Comparison of ENCODE assay signal across 17 mouse cellular contexts in the genomic region with DNA sequence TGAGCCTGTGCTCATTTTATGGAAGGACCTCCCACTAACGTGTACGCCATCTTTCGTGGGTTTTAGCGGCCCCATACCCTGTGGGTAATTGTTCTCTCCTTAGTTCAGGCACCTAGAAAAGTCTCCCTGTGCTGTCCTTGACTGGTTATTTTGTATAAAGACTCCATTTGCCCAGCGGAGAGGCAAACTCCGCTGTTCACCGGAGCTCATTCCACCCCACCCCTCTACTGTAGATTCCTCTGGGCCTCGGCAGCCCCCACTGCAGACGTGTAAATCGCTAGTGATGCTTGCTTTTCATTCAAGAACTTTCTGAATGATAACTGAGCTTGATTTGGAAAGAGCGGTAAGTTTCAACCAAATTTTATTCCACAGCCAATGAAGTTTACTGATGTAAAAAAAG. TPM values are rescaled to one million over a fixed set of nuclear protein-coding genes. Genes with fewer than 3 reads are reported as not detected.
DNase-seq lines count a peak whose midpoint lies in the region; ATAC-seq and TF ChIP-seq lines count a peak whose summit lies in the region.
"Had no signal": no experiment of that assay in that cellular context is flagged by ENCODE, and none has a peak within 500 bp of the region (broad histone marks: within the 10 kb centered on the region; RNA-seq: fewer than 3 reads in every experiment).

No protein-coding gene starts in this region.

- no peak for DNase-seq in kidney, postnatal 10 days
- DNase-seq in embryonic facial prominence, embryonic 14.5 days (ENCODE audit: low spot score): no peak
- DNase-seq in MN1 (ENCODE audit: low spot score): no peak
- DNase-seq: adrenal gland, postnatal 36 days; cerebellum, adult 8-10 months; gastrocnemius, postnatal 36 days; kidney, adult 11 months; liver; liver, postnatal 0 days; lung, postnatal 14 days had no signal

- peak overlapping the region; percentile 42 for H3K4me2 ChIP-seq in kidney, embryonic 15.5 days
- peak overlapping the region; percentile 36; the same call in 1 of the 2 replicates for H3K4me2 ChIP-seq in embryonic facial prominence, embryonic 14.5 days (ENCODE audit: low read depth, low read length)
- H3K4me2 ChIP-seq in limb, embryonic 12.5 days: peak overlapping the region; percentile 17; the same call in 1 of the 2 replicates
- H3K4me2 ChIP-seq: hindbrain, embryonic 15.5 days had no signal

- peaks cover 10% of the 10 kb centered on the region for H3K36me3 ChIP-seq in kidney, embryonic 15.5 days
- 0 out of 2 replicates have a peak, but pooled peaks cover 3% of the 10 kb centered on the region for H3K36me3 ChIP-seq in E14TG2a.4 (ENCODE audit: insufficient read depth, low read length)
- peaks cover 9% of the 10 kb centered on the region for H3K36me3 ChIP-seq in embryonic facial prominence, embryonic 14.5 days (ENCODE audit: control insufficient read depth, insufficient read depth, low read length)
- H3K36me3 ChIP-seq in limb, embryonic 12.5 days: peaks cover 10% of the 10 kb centered on the region
- H3K36me3 ChIP-seq: hindbrain, embryonic 15.5 days had no signal

- H3K27ac ChIP-seq in kidney, embryonic 15.5 days: peak overlapping the region; percentile 59; the same call in 1 of the 2 replicates
- peak overlapping the region; percentile 36; the same call in 1 of the 2 replicates for H3K27ac ChIP-seq in embryonic facial prominence, embryonic 14.5 days (replicated peaks; ENCODE audit: low read depth, low read length)
- H3K27ac ChIP-seq in limb, embryonic 12.5 days: peak overlapping the region; percentile 78
- H3K27ac ChIP-seq: hindbrain, embryonic 15.5 days; layer of hippocampus, adult 2 months had no signal

- no peaks in the 10 kb centered on the region for H3K27me3 ChIP-seq in kidney, embryonic 15.5 days
- H3K27me3 ChIP-seq in E14TG2a.4 (ENCODE audit: insufficient read depth, low read length): no peaks in the 10 kb centered on the region
- no peaks in the 10 kb centered on the region for H3K27me3 ChIP-seq in embryonic facial prominence, embryonic 14.5 days (replicated peaks; ENCODE audit: control insufficient read depth, insufficient read depth, low read length)
- no peaks in the 10 kb centered on the region for H3K27me3 ChIP-seq in limb, embryonic 12.5 days
- H3K27me3 ChIP-seq: hindbrain, embryonic 15.5 days; megakaryocyte, embryonic 14.5 days had no signal

- H3K9me3 ChIP-seq in kidney, embryonic 15.5 days (replicated peaks): no peaks in the 10 kb centered on the region
- no peaks in the 10 kb centered on the region for H3K9me3 ChIP-seq in E14TG2a.4 (ENCODE audit: low read length)
- H3K9me3 ChIP-seq in embryonic facial prominence, embryonic 14.5 days (ENCODE audit: control insufficient read depth, low read length): peaks cover 4% of the 10 kb centered on the region; the same call in 1 of the 2 replicates
- H3K9me3 ChIP-seq in limb, embryonic 12.5 days: no peaks in the 10 kb centered on the region
- H3K9me3 ChIP-seq: hindbrain, embryonic 15.5 days; megakaryocyte, embryonic 14.5 days had no signal

- H3K9ac ChIP-seq in kidney, embryonic 15.5 days: no peak overlapping the region
- H3K9ac ChIP-seq in embryonic facial prominence, embryonic 14.5 days (ENCODE audit: low read depth, low read length): no peak overlapping the region
- 0 out of 2 replicates have a peak overlapping the region, but pooled peaks have one; percentile 12 for H3K9ac ChIP-seq in limb, embryonic 12.5 days (replicated peaks)
- H3K9ac ChIP-seq: hindbrain, embryonic 15.5 days; liver, postnatal 0 days had no signal

- no peak overlapping the region for H3K4me3 ChIP-seq in kidney, embryonic 15.5 days (replicated peaks)
- peak overlapping the region; percentile 52 for H3K4me3 ChIP-seq in E14TG2a.4 (replicated peaks; ENCODE audit: low read length)
- H3K4me3 ChIP-seq in embryonic facial prominence, embryonic 14.5 days (ENCODE audit: low read depth, low read length): no peak overlapping the region
- no peak overlapping the region for H3K4me3 ChIP-seq in limb, embryonic 12.5 days (replicated peaks)
- H3K4me3 ChIP-seq: hindbrain, embryonic 15.5 days; layer of hippocampus, adult 2 months had no signal

- 52% methylated on average over 11 of the region's 11 CpGs for WGBS in kidney, embryonic 15.5 days
- 68% methylated on average over 11 of the region's 11 CpGs for WGBS in embryonic facial prominence, embryonic 14.5 days
- WGBS in limb, embryonic 12.5 days: 72% methylated on average over 11 of the region's 11 CpGs

- peaks cover 18% of the 10 kb centered on the region for H3K4me1 ChIP-seq in kidney, embryonic 15.5 days
- H3K4me1 ChIP-seq in E14TG2a.4 (replicated peaks; ENCODE audit: low read depth, low read length): peaks cover 50% of the 10 kb centered on the region
- peaks cover 19% of the 10 kb centered on the region; the same call in 1 of the 2 replicates for H3K4me1 ChIP-seq in embryonic facial prominence, embryonic 14.5 days (ENCODE audit: control insufficient read depth, insufficient read depth, low read length)
- H3K4me1 ChIP-seq in limb, embryonic 12.5 days (replicated peaks): peaks cover 45% of the 10 kb centered on the region

- ATAC-seq in kidney, embryonic 15.5 days (replicated peaks; ENCODE audit: low FRiP score): 0 out of 2 replicates have a peak, but pooled peaks have one; percentile 33
- no peak for ATAC-seq in embryonic facial prominence, embryonic 14.5 days (ENCODE audit: low read depth)
- ATAC-seq in limb, embryonic 12.5 days (ENCODE audit: insufficient number of reproducible peaks, insufficient read depth, low FRiP score, low TSS enrichment, low read depth): no peak
- ATAC-seq in monocyte, adult 5-6 weeks (replicated peaks; ENCODE audit: insufficient number of reproducible peaks, low FRiP score, low TSS enrichment, poor library complexity, severe bottlenecking): no peak
- ATAC-seq: liver, postnatal 0 days had no signal

- no peak for TF ChIP-seq CTCF in E14TG2a.4 (conservative IDR thresholded peaks at IDR 0.05; ENCODE audit: low read length)

RNA-seq across cellular contexts. Expression of a gene that starts 53.4 kb away (rescaled TPM):
- polyA plus RNA-seq in kidney, embryonic 15.5 days (2015; fragmentation: Nextera tagmentation; extraction: Ambion mirVana): 78.1 and 83.8 TPM in 2 replicates
- 82.0 and 88.5 TPM in 2 replicates for polyA plus RNA-seq in embryonic facial prominence, embryonic 14.5 days (2014; fragmentation: Nextera tagmentation; extraction: Ambion mirVana)
- 74.9 and 80.5 TPM in 2 replicates for polyA plus RNA-seq in limb, embryonic 12.5 days (2016; fragmentation: Nextera tagmentation; extraction: Ambion mirVana)
- total RNA-seq in monocyte, adult 5-6 weeks (2017): 32.8 to 65.1 TPM (median 38.5 TPM) in 3 replicates
